Mouse (Mus musculus) liver, embryonic 14.5 days (tissue): ENCODE results near the gene Slc18b1.

Experiments
- CTCF ChIP-seq: IDR thresholded peaks from 2 replicates; pipeline ENCODE4 v1.5.1; 2016; ENCODE audit warnings: antibody characterized with exemption, low read depth, control low read depth
- EP300 ChIP-seq: IDR thresholded peaks from 2 replicates; pipeline ENCODE4 v1.6.1; 2016; ENCODE audit warnings: antibody characterized with exemption, low read depth

GRCm38 (mm10) chr10:23826516-23826915 lies 29.7 kb downstream of the Slc18b1 start:
- no peak for TF ChIP-seq CTCF
- TF ChIP-seq EP300, result no peak
